Mouse (Mus musculus) G1E (cell line): ENCODE results near the gene Klra17.

Experiments used
- CTCF ChIP-seq: IDR thresholded peaks from 2 replicates; pipeline ENCODE4 v1.5.1; 2012; ENCODE audit warnings: low read depth, low read length, inconsistent platforms, mixed read lengths
- GATA1 ChIP-seq: IDR thresholded peaks from 2 replicates; pipeline ENCODE4 v1.6.1; 2012; ENCODE audit warnings: borderline replicate concordance, low read length, inconsistent platforms, mixed read lengths
- GATA2 ChIP-seq: IDR thresholded peaks from 2 replicates; pipeline ENCODE4 v1.6.1; 2012; ENCODE audit warnings: low read depth, low read length, inconsistent platforms, borderline replicate concordance
- TAL1 ChIP-seq: conservative IDR thresholded peaks from 2 replicates; pipeline ENCODE4 v1.6.1; 2012; ENCODE audit warnings: low read depth, low read length, inconsistent platforms, mixed read lengths

- no peak for TF ChIP-seq CTCF
- no peak for TF ChIP-seq GATA2
- no peak for TF ChIP-seq GATA1
- TF ChIP-seq TAL1 = no peak
These were observed 58.7 kb downstream of the Klra17 start for GRCm38 (mm10) chr6:129817731-129818130.
